Mouse (Mus musculus): Measurements from ENCODE around the gene Rpl23. TPM values are rescaled to one million over a fixed set of nuclear protein-coding genes. Genes with fewer than 3 reads are reported as not detected.

The Rpl23 gene
- polyA plus RNA-seq, 1 experiment from 2014 or later, result 404 TPM

- no peaks in the 10 kb centered on the region for H3K9me3 ChIP-seq (replicated peaks)
- peaks cover 89% of the 10 kb centered on the region for H3K4me1 ChIP-seq (replicated peaks)
- H3K27me3 ChIP-seq (replicated peaks), result no peaks in the 10 kb centered on the region
- peaks cover 28% of the 10 kb centered on the region for H3K36me3 ChIP-seq
- 0 out of 2 replicates have a peak overlapping the region, but pooled peaks have one; percentile 69 for H3K4me2 ChIP-seq
- no peak overlapping the region for H3K4me3 ChIP-seq
- no peak overlapping the region for H3K9ac ChIP-seq
- H3K27ac ChIP-seq (ENCODE audit: poor library complexity, severe bottlenecking), result no peak overlapping the region
- 77% methylated on average over 7 of the region's 7 CpGs for WGBS
- no peak for ATAC-seq (ENCODE audit: insufficient number of reproducible peaks, low FRiP score)
Observed at GRCm38 (mm10) chr11:97806613-97806964, 24.4 kb upstream of the Rpl23 start.

GRCm38 (mm10) chr11:97805662-97806612, 23.7 kb upstream of the Rpl23 start:
- Histone ChIP-seq H3K4me2 (peak overlapping the region; percentile 69), H3K36me3 (peaks cover 28% of the 10 kb centered on the region), H3K9me3 (replicated peaks) (no peaks in the 10 kb centered on the region), H3K27me3 (replicated peaks) (no peaks in the 10 kb centered on the region), H3K4me1 (replicated peaks) (peaks cover 90% of the 10 kb centered on the region), H3K9ac (peak overlapping the region; percentile 31; the same call in 1 of the 2 replicates), H3K4me3 (no peak overlapping the region), H3K27ac (ENCODE audit: poor library complexity, severe bottlenecking) (peak overlapping the region; percentile 91)
- ATAC-seq (ENCODE audit: insufficient number of reproducible peaks, low FRiP score), result no peak
- WGBS, result 37% methylated on average over 15 of the region's 15 CpGs

- Histone ChIP-seq H3K36me3 (peaks cover 28% of the 10 kb centered on the region), H3K27me3 (replicated peaks) (no peaks in the 10 kb centered on the region), H3K9ac (peak overlapping the region; percentile 31; the same call in 1 of the 2 replicates), H3K9me3 (replicated peaks) (no peaks in the 10 kb centered on the region), H3K4me1 (replicated peaks) (peaks cover 85% of the 10 kb centered on the region), H3K27ac (ENCODE audit: poor library complexity, severe bottlenecking) (peak overlapping the region; percentile 91), H3K4me3 (peak overlapping the region; percentile 25), H3K4me2 (peak overlapping the region; percentile 69)
- peak; percentile 44; the same call in 1 of the 2 replicates for ATAC-seq (ENCODE audit: insufficient number of reproducible peaks, low FRiP score)
- WGBS, result 10% methylated on average over 9 of the region's 9 CpGs
Observed at GRCm38 (mm10) chr11:97804841-97805661, 22.8 kb upstream of the Rpl23 start.

- peak overlapping the region; percentile 31; the same call in 1 of the 2 replicates for H3K9ac ChIP-seq
- H3K9me3 ChIP-seq (replicated peaks), result no peaks in the 10 kb centered on the region
- no peak overlapping the region for H3K4me3 ChIP-seq
- peak overlapping the region; percentile 69 for H3K4me2 ChIP-seq
- 62% methylated on average over 5 of the region's 5 CpGs for WGBS
- H3K27ac ChIP-seq (ENCODE audit: poor library complexity, severe bottlenecking), result peak overlapping the region; percentile 91
- no peak for ATAC-seq (ENCODE audit: insufficient number of reproducible peaks, low FRiP score)
- H3K36me3 ChIP-seq, result peaks cover 21% of the 10 kb centered on the region
- H3K27me3 ChIP-seq (replicated peaks), result no peaks in the 10 kb centered on the region
- H3K4me1 ChIP-seq (replicated peaks), result peaks cover 73% of the 10 kb centered on the region
Observed at GRCm38 (mm10) chr11:97803847-97804246, 21.6 kb upstream of the Rpl23 start.

- ATAC-seq (ENCODE audit: insufficient number of reproducible peaks, low FRiP score), result no peak
- H3K9me3 ChIP-seq (replicated peaks), result no peaks in the 10 kb centered on the region
Observed at GRCm38 (mm10) chr11:97802495-97802894, 20.3 kb upstream of the Rpl23 start.

GRCm38 (mm10) chr11:97802194-97802470, 19.9 kb upstream of the Rpl23 start:
- peak overlapping the region; percentile 78 for H3K4me2 ChIP-seq
- H3K9me3 ChIP-seq (replicated peaks), result no peaks in the 10 kb centered on the region
- H3K4me1 ChIP-seq (replicated peaks), result peaks cover 56% of the 10 kb centered on the region
- WGBS, result 24% methylated on average over 1 of the region's 1 CpGs
- H3K4me3 ChIP-seq, result no peak overlapping the region
- H3K27ac ChIP-seq (ENCODE audit: poor library complexity, severe bottlenecking), result peak overlapping the region; percentile 65; the same call in 1 of the 2 replicates
- no peaks in the 10 kb centered on the region for H3K27me3 ChIP-seq (replicated peaks)
- no peak for ATAC-seq (ENCODE audit: insufficient number of reproducible peaks, low FRiP score)
- H3K9ac ChIP-seq, result no peak overlapping the region
- peaks cover 6% of the 10 kb centered on the region; the same call in 1 of the 2 replicates for H3K36me3 ChIP-seq

More at GRCm38 (mm10) chr11:97802495-97802894, 20.3 kb upstream of the Rpl23 start:
- Histone ChIP-seq H3K4me1 (replicated peaks) (peaks cover 59% of the 10 kb centered on the region), H3K4me3 (no peak overlapping the region), H3K36me3 (peaks cover 9% of the 10 kb centered on the region; the same call in 1 of the 2 replicates), H3K27me3 (replicated peaks) (no peaks in the 10 kb centered on the region), H3K27ac (ENCODE audit: poor library complexity, severe bottlenecking) (no peak overlapping the region), H3K9ac (no peak overlapping the region), H3K4me2 (no peak overlapping the region)
- 50% methylated on average over 6 of the region's 6 CpGs for WGBS

- WGBS, result 25% methylated on average over 8 of the region's 8 CpGs
- Histone ChIP-seq H3K4me2 (peak overlapping the region; percentile 78), H3K9ac (peak overlapping the region; percentile 87)
Observed at GRCm38 (mm10) chr11:97801409-97802193, 19.4 kb upstream of the Rpl23 start.

GRCm38 (mm10) chr11:97800691-97801408, 18.6 kb upstream of the Rpl23 start:
- H3K9me3 ChIP-seq (replicated peaks), result no peaks in the 10 kb centered on the region
- H3K27me3 ChIP-seq (replicated peaks), result no peaks in the 10 kb centered on the region
- H3K4me2 ChIP-seq, result peak overlapping the region; percentile 78
- H3K4me1 ChIP-seq (replicated peaks), result peaks cover 44% of the 10 kb centered on the region
- 0 out of 2 replicates have a peak, but pooled peaks cover 2% of the 10 kb centered on the region for H3K36me3 ChIP-seq
- 7% methylated on average over 17 of the region's 17 CpGs for WGBS
- peak overlapping the region; percentile 71 for H3K4me3 ChIP-seq
- ATAC-seq (ENCODE audit: insufficient number of reproducible peaks, low FRiP score), result no peak
- H3K9ac ChIP-seq, result peak overlapping the region; percentile 87
- H3K27ac ChIP-seq (ENCODE audit: poor library complexity, severe bottlenecking), result peak overlapping the region; percentile 81

More at GRCm38 (mm10) chr11:97801409-97802193, 19.4 kb upstream of the Rpl23 start:
- Histone ChIP-seq H3K4me3 (peak overlapping the region; percentile 71), H3K27ac (ENCODE audit: poor library complexity, severe bottlenecking) (peak overlapping the region; percentile 81; the same call in 1 of the 2 replicates), H3K9me3 (replicated peaks) (no peaks in the 10 kb centered on the region), H3K27me3 (replicated peaks) (no peaks in the 10 kb centered on the region), H3K36me3 (0 out of 2 replicates have a peak, but pooled peaks cover 2% of the 10 kb centered on the region), H3K4me1 (replicated peaks) (peaks cover 52% of the 10 kb centered on the region)
- no peak for ATAC-seq (ENCODE audit: insufficient number of reproducible peaks, low FRiP score)

- under 1% methylated on average over 30 of the region's 43 CpGs for WGBS
- peak; percentile 74 for ATAC-seq (ENCODE audit: insufficient number of reproducible peaks, low FRiP score)
- Histone ChIP-seq H3K9ac (peak overlapping the region; percentile 87), H3K27ac (ENCODE audit: poor library complexity, severe bottlenecking) (peak overlapping the region; percentile 81), H3K4me3 (peak overlapping the region; percentile 71), H3K4me1 (replicated peaks) (peaks cover 37% of the 10 kb centered on the region), H3K36me3 (0 out of 2 replicates have a peak, but pooled peaks cover 2% of the 10 kb centered on the region), H3K9me3 (replicated peaks) (no peaks in the 10 kb centered on the region), H3K4me2 (peak overlapping the region; percentile 78), H3K27me3 (replicated peaks) (no peaks in the 10 kb centered on the region)
Observed at GRCm38 (mm10) chr11:97799994-97800690, 17.9 kb upstream of the Rpl23 start.
